Mouse (Mus musculus) brain, embryonic 14.5 days (tissue): ENCODE results near the gene Zgrf1. TPM values are rescaled to one million over a fixed set of nuclear protein-coding genes. Genes with fewer than 3 reads are reported as not detected.

Source experiments
- DNase-seq: peaks from one replicate; pipeline ENCODE4 v3.0.0-alpha.2; 2011; ENCODE audit warnings: low read depth
- CTCF ChIP-seq: fragments of 200-500 bp; IDR thresholded peaks from 2 replicates; pipeline ENCODE4 v1.5.1; 2012; ENCODE audit warnings: inconsistent platforms, mild to moderate bottlenecking, moderate library complexity, borderline replicate concordance; ENCODE audit not compliant: insufficient read depth, insufficient read length; ENCODE audit errors: extremely low read depth
- POLR2A ChIP-seq: fragments of 200-500 bp; IDR thresholded peaks from 2 replicates; pipeline ENCODE4 v1.6.1; 2012; ENCODE audit warnings: mild to moderate bottlenecking, inconsistent platforms, borderline replicate concordance; ENCODE audit not compliant: poor library complexity, insufficient read depth, insufficient read length, severe bottlenecking; ENCODE audit errors: extremely low read depth
- polyA plus RNA-seq: library from polyadenylated mRNA; depleted of rRNA; stranded (reverse); fragments of >200 nt; gene quantifications from 2 replicates; pipeline ENCODE4 v1.2.3, GENCODE M21; 2012

Zgrf1 gene
- polyA plus RNA-seq, 1 experiment: 7.0 TPM

GRCm38 (mm10) chr3:127572557-127572956 is 19.3 kb downstream of the Zgrf1 start:
- peak; percentile 79 for DNase-seq
- TF ChIP-seq CTCF: peak; percentile 43; the same call in 1 of the 2 replicates
- no peak for TF ChIP-seq POLR2A

GRCm38 (mm10) chr3:127597136-127597535 is 43.8 kb downstream of the Zgrf1 start:
- no peak for DNase-seq
- no peak for TF ChIP-seq CTCF
- TF ChIP-seq POLR2A: no peak

GRCm38 (mm10) chr3:127608109-127608508 is 54.8 kb downstream of the Zgrf1 start:
- TF ChIP-seq POLR2A (no peak), CTCF (peak; percentile 18; the same call in 1 of the 2 replicates)
- peak; percentile 21 for DNase-seq

GRCm38 (mm10) chr3:127625296-127625695 is 72.0 kb downstream of the Zgrf1 start:
- no peak for TF ChIP-seq POLR2A
- peak; percentile 88 for TF ChIP-seq CTCF
- DNase-seq: peak; percentile 97

- DNase-seq: peak; percentile 95
- peak; percentile 22; the same call in 1 of the 2 replicates for TF ChIP-seq CTCF
- TF ChIP-seq POLR2A: 0 out of 2 replicates have a peak, but pooled peaks have one; percentile 16
Observed at GRCm38 (mm10) chr3:127625701-127626399, 72.6 kb downstream of the Zgrf1 start.

GRCm38 (mm10) chr3:127626524-127626923 is 73.2 kb downstream of the Zgrf1 start:
- TF ChIP-seq CTCF (no peak), POLR2A (no peak)
- DNase-seq: peak; percentile 53

- TF ChIP-seq CTCF (no peak), POLR2A (no peak)
- DNase-seq: peak; percentile 72
Observed at GRCm38 (mm10) chr3:127627151-127627955, 74.1 kb downstream of the Zgrf1 start.

- DNase-seq: peak; percentile 57
- TF ChIP-seq POLR2A (no peak), CTCF (peak; percentile 5; the same call in 1 of the 2 replicates)
Observed at GRCm38 (mm10) chr3:127627956-127628310, 74.6 kb downstream of the Zgrf1 start.

GRCm38 (mm10) chr3:127628311-127629184 is 75.3 kb downstream of the Zgrf1 start:
- TF ChIP-seq CTCF (no peak), POLR2A (no peak)
- DNase-seq: peak; percentile 60

GRCm38 (mm10) chr3:127630190-127630589 is 76.9 kb downstream of the Zgrf1 start:
- peak; percentile 65 for DNase-seq
- TF ChIP-seq CTCF (no peak), POLR2A (no peak)
